Mouse (Mus musculus) T-helper 2 cell (primary cell): ENCODE results near the gene Gmip.

Experiments
- in situ Hi-C: fragments of 300-600 bp; cut with MboI, MseI; formaldehyde crosslinking; loops from one replicate; pipeline ENCODE4 v1.15.1; 2025; ENCODE audit warnings: high pct_unique_total_duplicates

The Gmip gene

DNA sequence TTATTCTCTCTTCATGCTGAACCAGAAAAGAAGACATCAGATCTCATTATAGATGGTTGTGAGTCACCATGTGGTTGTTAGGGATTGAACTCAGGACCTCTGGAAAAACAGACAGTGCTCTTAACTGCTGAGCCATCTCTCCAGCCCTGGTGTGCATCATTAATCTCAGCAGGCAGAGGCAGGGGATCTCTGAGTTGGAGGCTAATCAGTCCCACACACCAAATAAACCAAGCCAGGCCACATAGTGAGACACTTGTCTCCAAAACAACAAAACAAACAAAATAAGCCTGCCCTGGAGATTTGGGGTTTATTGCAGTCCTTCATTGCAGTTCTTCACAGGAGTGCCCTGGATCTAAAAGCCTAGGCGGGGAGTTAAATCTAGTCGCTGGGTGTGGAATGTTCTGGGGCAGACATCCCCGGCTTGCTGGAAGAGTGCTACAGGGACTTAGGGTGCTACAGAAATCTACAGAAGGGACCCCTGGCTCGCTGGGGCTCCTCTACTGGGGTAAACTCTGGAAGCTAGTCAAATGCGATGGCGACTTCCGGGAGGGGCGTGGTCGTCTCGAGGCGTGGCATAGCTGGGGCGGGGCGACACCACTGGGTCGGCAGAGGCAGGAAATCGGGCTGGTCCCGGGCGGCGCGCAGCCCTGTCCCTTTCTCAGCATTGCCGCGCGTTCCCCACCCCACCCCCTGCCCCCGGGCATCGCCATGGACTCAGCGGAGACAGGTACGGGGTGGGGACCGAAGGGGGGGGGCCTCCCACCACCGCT is at the start of gene Gmip:
Gene Gmip (plus strand): TSS at position 586 of the 770 bp plus-strand sequence.
- in situ Hi-C loops, result no loop called here

DNA sequence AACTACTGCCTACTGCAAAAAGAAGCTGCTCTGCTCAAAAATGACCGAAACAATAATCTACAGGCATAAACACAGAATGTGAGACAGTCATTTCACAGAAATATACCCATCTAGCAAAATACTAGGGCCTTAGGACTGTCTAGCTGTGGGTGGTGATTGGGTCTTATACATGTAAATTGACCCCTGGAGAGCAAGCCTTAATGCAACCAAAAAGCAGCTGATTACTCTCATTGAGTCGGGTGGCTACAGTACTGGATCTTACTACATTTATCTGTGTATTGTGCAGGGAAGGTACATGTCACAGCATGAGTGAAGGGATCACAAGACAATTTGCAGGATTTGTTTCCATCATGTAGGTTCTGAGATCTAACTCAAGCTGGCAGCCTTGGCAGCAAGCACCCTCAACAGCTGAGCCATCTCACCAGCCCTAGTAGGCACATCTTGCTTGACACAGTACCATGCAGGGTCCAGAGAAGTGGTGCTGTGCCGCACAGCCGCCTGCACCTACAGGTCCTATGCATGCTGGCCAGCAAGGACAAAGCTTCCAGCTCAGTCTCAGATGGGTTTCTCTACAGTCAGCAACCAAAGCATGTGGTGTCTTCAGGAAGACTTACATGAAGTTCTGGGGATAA is 46.5 kb upstream of the Gmip start:
- in situ Hi-C loops, result no loop called here

- in situ Hi-C loops, result no loop called here
These were observed 37.3 kb upstream of the Gmip start for GRCm38 (mm10) chr8:69771221-69771620.

DNA sequence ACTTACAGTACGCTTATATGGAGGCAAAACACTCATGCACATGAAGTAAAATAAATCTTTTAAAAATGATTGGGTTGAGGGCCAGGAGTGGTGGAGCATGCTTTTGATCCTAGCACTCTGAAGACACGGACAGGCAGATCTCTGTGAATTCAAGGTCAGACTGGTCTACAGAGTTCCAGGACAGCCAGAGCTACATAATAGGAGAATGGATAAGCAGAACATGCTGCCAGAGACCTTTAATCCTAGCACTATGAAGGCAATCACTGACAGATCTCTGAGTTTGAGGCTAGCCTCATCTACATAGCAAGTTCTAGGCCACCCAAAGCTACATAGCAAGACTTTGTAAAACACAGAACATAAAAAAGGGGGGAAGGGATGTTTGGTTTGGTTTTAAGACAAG is 36.4 kb upstream of the Gmip start:
- in situ Hi-C loops, result no loop called here

DNA sequence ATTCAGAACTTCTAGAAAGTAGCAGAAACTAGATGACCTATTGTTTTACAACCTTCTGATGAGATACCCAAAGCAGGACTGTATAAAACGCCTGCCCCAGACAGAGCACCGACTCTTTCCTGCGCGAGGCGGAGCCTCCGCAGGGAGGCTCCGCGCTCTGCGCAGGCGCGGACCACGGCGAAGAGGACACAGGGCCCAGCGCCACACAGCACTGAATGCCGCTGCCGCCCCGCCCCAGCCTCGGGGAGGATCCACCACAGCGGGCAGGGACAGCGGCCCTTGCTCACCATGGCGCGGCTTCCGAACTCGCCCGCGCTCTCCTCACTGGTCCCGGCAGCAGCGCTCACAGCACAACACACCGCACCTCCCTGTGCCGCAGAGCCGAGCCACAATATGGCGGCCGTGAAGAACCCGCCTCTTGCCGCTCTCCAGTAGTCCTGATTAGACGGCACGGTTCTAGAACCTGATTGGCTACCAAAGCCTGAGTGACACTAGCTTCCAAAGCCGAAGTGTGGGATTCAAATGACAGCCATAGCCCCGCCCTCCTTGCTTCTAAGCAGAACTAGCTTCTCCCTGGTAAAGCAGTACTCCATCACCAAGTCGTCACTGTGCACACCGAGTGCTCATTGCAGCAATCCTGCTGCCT is 33.9 kb upstream of the Gmip start, which contains the start of gene Gm20422:
Gene Gm20422 (minus strand): TSS at position 384 of the 646 bp plus-strand sequence.
- in situ Hi-C loops, result no loop called here

DNA sequence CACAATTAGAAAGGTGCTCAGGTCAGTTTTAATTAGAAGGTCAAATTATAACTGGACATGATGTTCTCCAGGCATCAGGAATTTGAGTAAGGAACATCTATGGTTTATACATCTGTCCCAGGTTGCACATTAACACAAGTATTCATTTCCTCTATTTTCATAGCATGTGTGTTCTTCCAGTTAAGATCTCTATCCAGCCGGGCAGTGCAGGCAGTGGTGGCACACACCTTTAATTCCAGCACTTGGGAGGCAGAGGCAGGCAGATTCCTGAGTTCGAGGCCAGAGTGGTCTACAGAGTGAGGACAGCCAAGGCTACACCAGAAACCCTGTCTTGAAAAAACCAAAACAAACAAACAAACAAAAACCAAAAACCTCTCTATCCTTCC is 33.3 kb upstream of the Gmip start:
- in situ Hi-C loops, result no loop called here

GRCm38 (mm10) chr8:69777111-69777510 is 31.4 kb upstream of the Gmip start:
- in situ Hi-C loops, result no loop called here

DNA sequence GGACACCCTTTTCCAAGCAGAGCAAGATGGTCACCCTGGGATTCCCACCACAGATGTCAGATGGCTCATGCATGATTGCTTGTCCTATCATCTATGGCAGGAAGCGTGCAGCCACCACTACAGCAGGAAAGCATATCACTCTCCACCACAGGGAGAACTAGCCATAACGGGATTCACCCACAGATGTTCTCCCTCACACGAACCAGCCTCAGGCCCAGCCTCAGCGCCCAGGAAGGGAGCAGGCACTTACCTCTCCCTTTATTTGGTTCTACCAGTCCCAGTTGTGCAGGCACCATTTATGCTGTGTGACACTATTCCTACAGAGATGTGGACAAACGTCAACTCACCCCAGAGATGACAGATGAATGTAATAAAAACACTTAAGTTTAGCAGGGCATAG is 19.4 kb upstream of the Gmip start:
- in situ Hi-C loops, result no loop called here

- in situ Hi-C loops, result no loop called here
These were observed 18.7 kb upstream of the Gmip start for GRCm38 (mm10) chr8:69789731-69790130.

DNA sequence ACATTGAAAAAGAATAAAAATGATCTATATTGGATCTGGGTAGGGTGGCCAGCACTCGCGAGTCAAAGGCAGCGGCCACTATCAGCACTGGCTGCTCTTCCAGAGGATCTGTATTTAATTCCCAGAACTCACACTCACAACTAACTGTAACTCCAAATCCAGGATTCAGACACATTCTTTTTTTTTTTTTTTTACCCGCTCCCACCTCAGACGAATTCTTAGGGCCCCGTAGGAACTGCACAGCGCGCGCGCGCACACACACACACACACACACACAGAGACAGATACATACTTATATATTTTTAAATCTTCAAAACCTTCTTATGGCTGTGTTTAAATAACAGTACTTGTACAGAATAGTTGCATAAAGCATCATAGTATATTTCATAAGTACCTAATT is 18.1 kb upstream of the Gmip start:
- in situ Hi-C loops, result no loop called here

- in situ Hi-C loops, result no loop called here
These were observed 17.6 kb upstream of the Gmip start, which contains the start of the genes Atp13a1 and Zfp866 for GRCm38 (mm10) chr8:69790773-69791367. Gene Atp13a1 (plus strand): TSS chr8:69791163. Gene Zfp866 (minus strand): TSS chr8:69791178.

- in situ Hi-C loops, result no loop called here
These were observed 16.9 kb upstream of the Gmip start for GRCm38 (mm10) chr8:69791415-69792068.

GRCm38 (mm10) chr8:69793666-69794065 is 14.8 kb upstream of the Gmip start:
- in situ Hi-C loops, result no loop called here

DNA sequence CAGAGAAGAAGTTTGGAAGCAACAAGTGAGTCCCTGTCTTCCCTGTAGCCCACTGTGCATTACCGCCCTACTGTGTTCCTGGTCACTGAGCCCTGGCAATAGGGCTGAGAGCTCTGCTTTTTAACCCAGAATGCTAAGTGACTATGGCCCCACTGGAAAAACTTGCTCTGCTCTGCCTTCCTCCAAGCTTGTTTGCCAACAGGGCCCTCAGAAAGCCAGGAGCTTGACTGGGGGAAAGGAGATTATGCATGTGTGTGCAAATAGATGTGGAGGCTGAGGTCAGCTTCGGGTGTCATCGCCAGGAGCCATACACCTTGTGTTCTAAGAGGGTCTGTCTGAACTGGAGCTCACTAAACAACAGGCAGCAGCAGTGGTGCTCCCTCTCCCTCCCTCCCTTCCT is 14.4 kb upstream of the Gmip start:
- in situ Hi-C loops, result no loop called here

GRCm38 (mm10) chr8:69794901-69795300 is 13.6 kb upstream of the Gmip start:
- in situ Hi-C loops, result no loop called here

DNA sequence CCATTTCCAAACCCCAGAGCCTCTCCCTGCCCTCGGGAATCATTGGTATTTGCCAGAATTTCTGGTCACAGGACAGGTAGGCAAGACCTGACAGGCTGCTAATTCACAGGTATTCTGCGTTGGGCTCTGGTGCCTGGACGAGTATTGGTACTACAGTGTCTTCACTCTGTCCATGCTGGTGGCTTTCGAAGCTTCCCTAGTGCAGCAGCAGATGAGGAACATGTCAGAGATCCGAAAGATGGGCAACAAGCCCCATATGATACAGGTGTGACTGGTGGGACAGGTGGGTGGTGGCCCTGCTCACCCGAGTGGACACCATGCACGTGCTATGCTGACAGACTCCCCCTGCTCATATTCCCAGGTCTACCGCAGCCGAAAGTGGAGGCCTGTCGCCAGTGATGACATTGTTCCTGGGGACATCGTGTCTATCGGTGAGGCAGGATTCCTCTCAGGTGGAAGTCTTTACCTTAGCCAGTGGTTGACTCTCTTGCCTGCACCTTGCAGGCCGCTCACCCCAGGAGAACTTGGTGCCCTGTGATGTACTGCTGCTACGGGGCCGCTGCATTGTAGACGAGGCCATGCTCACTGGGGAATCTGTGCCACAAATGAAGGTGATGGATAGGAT is 11.6 kb upstream of the Gmip start:
- in situ Hi-C loops, result no loop called here

- in situ Hi-C loops, result no loop called here
These were observed 10.8 kb upstream of the Gmip start for GRCm38 (mm10) chr8:69797661-69798060.

- in situ Hi-C loops, result no loop called here
These were observed 9.2 kb upstream of the Gmip start for GRCm38 (mm10) chr8:69799261-69799660.

GRCm38 (mm10) chr8:69799946-69800345 is 8.5 kb upstream of the Gmip start:
- in situ Hi-C loops, result no loop called here

DNA sequence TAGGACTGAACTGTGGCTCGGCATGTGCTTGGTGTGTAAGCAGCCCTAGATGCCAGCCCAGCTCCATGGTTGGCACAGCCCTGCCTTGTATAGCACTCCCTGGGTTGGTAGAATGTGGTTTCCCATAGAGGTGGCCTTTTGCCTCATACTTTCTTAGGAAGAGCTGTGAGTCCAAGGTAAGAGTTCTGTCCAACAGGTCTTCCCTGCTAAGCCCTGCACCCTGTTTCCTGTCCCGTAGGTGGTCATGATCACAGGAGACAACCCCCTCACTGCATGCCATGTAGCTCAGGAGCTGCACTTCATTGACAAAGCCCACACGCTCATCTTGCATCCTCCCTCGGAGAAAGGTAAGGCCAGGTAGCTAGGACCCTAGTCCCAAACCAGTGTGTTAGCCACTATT is 6.7 kb upstream of the Gmip start:
- in situ Hi-C loops, result no loop called here

- in situ Hi-C loops, result no loop called here
These were observed 6.3 kb upstream of the Gmip start for GRCm38 (mm10) chr8:69802216-69802615.
